Mouse (Mus musculus): ENCODE results near the gene Cd86. TPM values are rescaled to one million over a fixed set of nuclear protein-coding genes. Genes with fewer than 3 reads are reported as not detected.

The Cd86 gene
- total and polyA plus RNA-seq, 3 experiments: not detected

GRCm38 (mm10) chr16:36670590-36670989 is 4.7 kb upstream of the Cd86 start:
- Histone ChIP-seq H3K4me1 (ENCODE audit: insufficient read depth, low read depth, low read length) (no peaks in the 10 kb centered on the region), H3K9me3 (replicated peaks) (no peaks in the 10 kb centered on the region), H3K4me3 (ENCODE audit: low read depth, low read length) (no peak overlapping the region), H3K27me3 (ENCODE audit: insufficient read depth, low read length) (no peaks in the 10 kb centered on the region), H3K36me3 (replicated peaks) (no peaks in the 10 kb centered on the region)
- ATAC-seq (ENCODE audit: extremely low read depth, insufficient number of reproducible peaks, low FRiP score, poor library complexity, severe bottlenecking): no peak
- TF ChIP-seq POLR2AphosphoS5 (IDR thresholded peaks at IDR 0.05; ENCODE audit: insufficient replicate concordance, low read depth, low read length): no peak
- TF ChIP-seq TAL1 (conservative IDR thresholded peaks at IDR 0.05; ENCODE audit: low read depth, low read length): no peak
- no peak for TF ChIP-seq GATA1 (IDR thresholded peaks at IDR 0.05; ENCODE audit: borderline replicate concordance, low read length)
- TF ChIP-seq CTCF (IDR thresholded peaks at IDR 0.05; ENCODE audit: low read depth, low read length): no peak
- TF ChIP-seq GATA2 (IDR thresholded peaks at IDR 0.05; ENCODE audit: borderline replicate concordance, low read depth, low read length): no peak
- no peak for DNase-seq (ENCODE audit: low spot score)

GRCm38 (mm10) chr16:36666448-36667017 is 652 bp upstream of the Cd86 start:
- ATAC-seq (ENCODE audit: extremely low read depth, insufficient number of reproducible peaks, low FRiP score, poor library complexity, severe bottlenecking) (no peak), DNase-seq (ENCODE audit: low spot score) (no peak)
- Histone ChIP-seq H3K4me3 (ENCODE audit: low read depth, low read length) (no peak overlapping the region), H3K4me1 (ENCODE audit: insufficient read depth, low read depth, low read length) (no peaks in the 10 kb centered on the region), H3K9me3 (replicated peaks) (no peaks in the 10 kb centered on the region), H3K36me3 (replicated peaks) (no peaks in the 10 kb centered on the region), H3K27me3 (ENCODE audit: insufficient read depth, low read length) (peaks cover 3% of the 10 kb centered on the region; the same call in 1 of the 2 replicates)
- no peak for TF ChIP-seq TAL1 (conservative IDR thresholded peaks at IDR 0.05; ENCODE audit: low read depth, low read length)
- TF ChIP-seq GATA2 (IDR thresholded peaks at IDR 0.05; ENCODE audit: borderline replicate concordance, low read depth, low read length): no peak
- no peak for TF ChIP-seq CTCF (IDR thresholded peaks at IDR 0.05; ENCODE audit: low read depth, low read length)
- no peak for TF ChIP-seq POLR2AphosphoS5 (IDR thresholded peaks at IDR 0.05; ENCODE audit: insufficient replicate concordance, low read depth, low read length)
- TF ChIP-seq GATA1 (IDR thresholded peaks at IDR 0.05; ENCODE audit: borderline replicate concordance, low read length): no peak

- ATAC-seq (ENCODE audit: extremely low read depth, insufficient number of reproducible peaks, low FRiP score, poor library complexity, severe bottlenecking): no peak
- H3K4me1 ChIP-seq (ENCODE audit: insufficient read depth, low read depth, low read length): no peaks in the 10 kb centered on the region
- H3K27me3 ChIP-seq (ENCODE audit: insufficient read depth, low read length): peaks cover 6% of the 10 kb centered on the region
- no peak overlapping the region for H3K4me3 ChIP-seq (ENCODE audit: low read depth, low read length)
- H3K9me3 ChIP-seq (replicated peaks): no peaks in the 10 kb centered on the region
- DNase-seq (ENCODE audit: low spot score): no peak
- no peaks in the 10 kb centered on the region for H3K36me3 ChIP-seq (replicated peaks)
- TF ChIP-seq TAL1 (conservative IDR thresholded peaks at IDR 0.05; ENCODE audit: low read depth, low read length): no peak
- TF ChIP-seq POLR2AphosphoS5 (IDR thresholded peaks at IDR 0.05; ENCODE audit: insufficient replicate concordance, low read depth, low read length): no peak
- TF ChIP-seq GATA1 (IDR thresholded peaks at IDR 0.05; ENCODE audit: borderline replicate concordance, low read length): no peak
- no peak for TF ChIP-seq CTCF (IDR thresholded peaks at IDR 0.05; ENCODE audit: low read depth, low read length)
- no peak for TF ChIP-seq GATA2 (IDR thresholded peaks at IDR 0.05; ENCODE audit: borderline replicate concordance, low read depth, low read length)
Measured at GRCm38 (mm10) chr16:36663484-36663883, 2.4 kb downstream of the Cd86 start.

GRCm38 (mm10) chr16:36661330-36661729 is 4.6 kb downstream of the Cd86 start:
- TF ChIP-seq GATA2 (IDR thresholded peaks at IDR 0.05; ENCODE audit: borderline replicate concordance, low read depth, low read length) (no peak), POLR2AphosphoS5 (IDR thresholded peaks at IDR 0.05; ENCODE audit: insufficient replicate concordance, low read depth, low read length) (no peak), CTCF (IDR thresholded peaks at IDR 0.05; ENCODE audit: low read depth, low read length) (no peak), TAL1 (conservative IDR thresholded peaks at IDR 0.05; ENCODE audit: low read depth, low read length) (no peak), GATA1 (IDR thresholded peaks at IDR 0.05; ENCODE audit: borderline replicate concordance, low read length) (no peak)
- no peak for DNase-seq (ENCODE audit: low spot score)
- no peak for ATAC-seq (ENCODE audit: extremely low read depth, insufficient number of reproducible peaks, low FRiP score, poor library complexity, severe bottlenecking)
- Histone ChIP-seq H3K9me3 (replicated peaks) (no peaks in the 10 kb centered on the region), H3K36me3 (replicated peaks) (no peaks in the 10 kb centered on the region), H3K4me3 (ENCODE audit: low read depth, low read length) (no peak overlapping the region), H3K4me1 (ENCODE audit: insufficient read depth, low read depth, low read length) (no peaks in the 10 kb centered on the region), H3K27me3 (ENCODE audit: insufficient read depth, low read length) (peaks cover 8% of the 10 kb centered on the region)

- no peak overlapping the region for H3K4me3 ChIP-seq (ENCODE audit: low read depth, low read length)
- ATAC-seq (ENCODE audit: extremely low read depth, insufficient number of reproducible peaks, low FRiP score, poor library complexity, severe bottlenecking): no peak
- DNase-seq (ENCODE audit: low spot score): no peak
Measured at GRCm38 (mm10) chr16:36655910-36656309, 10.0 kb downstream of the Cd86 start.

GRCm38 (mm10) chr16:36655199-36655598 is 10.7 kb downstream of the Cd86 start:
- Histone ChIP-seq H3K4me1 (ENCODE audit: insufficient read depth, low read depth, low read length) (no peaks in the 10 kb centered on the region), H3K9me3 (replicated peaks) (no peaks in the 10 kb centered on the region), H3K36me3 (replicated peaks) (no peaks in the 10 kb centered on the region), H3K4me3 (ENCODE audit: low read depth, low read length) (no peak overlapping the region), H3K27me3 (ENCODE audit: insufficient read depth, low read length) (0 out of 2 replicates have a peak, but pooled peaks cover 3% of the 10 kb centered on the region)
- TF ChIP-seq GATA1 (IDR thresholded peaks at IDR 0.05; ENCODE audit: borderline replicate concordance, low read length): no peak
- no peak for TF ChIP-seq CTCF (IDR thresholded peaks at IDR 0.05; ENCODE audit: low read depth, low read length)
- TF ChIP-seq GATA2 (IDR thresholded peaks at IDR 0.05; ENCODE audit: borderline replicate concordance, low read depth, low read length): no peak
- TF ChIP-seq POLR2AphosphoS5 (IDR thresholded peaks at IDR 0.05; ENCODE audit: insufficient replicate concordance, low read depth, low read length): no peak
- TF ChIP-seq TAL1 (conservative IDR thresholded peaks at IDR 0.05; ENCODE audit: low read depth, low read length): no peak
- ATAC-seq (ENCODE audit: extremely low read depth, insufficient number of reproducible peaks, low FRiP score, poor library complexity, severe bottlenecking) (no peak), DNase-seq (ENCODE audit: low spot score) (no peak)

More at GRCm38 (mm10) chr16:36655910-36656309, 10.0 kb downstream of the Cd86 start:
- no peaks in the 10 kb centered on the region for H3K4me1 ChIP-seq (ENCODE audit: insufficient read depth, low read depth, low read length)
- no peaks in the 10 kb centered on the region for H3K9me3 ChIP-seq (replicated peaks)
- H3K27me3 ChIP-seq (ENCODE audit: insufficient read depth, low read length): 0 out of 2 replicates have a peak, but pooled peaks cover 3% of the 10 kb centered on the region
- H3K36me3 ChIP-seq (replicated peaks): no peaks in the 10 kb centered on the region
- TF ChIP-seq CTCF (IDR thresholded peaks at IDR 0.05; ENCODE audit: low read depth, low read length) (no peak), TAL1 (conservative IDR thresholded peaks at IDR 0.05; ENCODE audit: low read depth, low read length) (no peak), POLR2AphosphoS5 (IDR thresholded peaks at IDR 0.05; ENCODE audit: insufficient replicate concordance, low read depth, low read length) (no peak), GATA1 (IDR thresholded peaks at IDR 0.05; ENCODE audit: borderline replicate concordance, low read length) (no peak), GATA2 (IDR thresholded peaks at IDR 0.05; ENCODE audit: borderline replicate concordance, low read depth, low read length) (no peak)
